Comparison of ENCODE assay signal across 8 mouse cellular contexts in the genomic region with DNA sequence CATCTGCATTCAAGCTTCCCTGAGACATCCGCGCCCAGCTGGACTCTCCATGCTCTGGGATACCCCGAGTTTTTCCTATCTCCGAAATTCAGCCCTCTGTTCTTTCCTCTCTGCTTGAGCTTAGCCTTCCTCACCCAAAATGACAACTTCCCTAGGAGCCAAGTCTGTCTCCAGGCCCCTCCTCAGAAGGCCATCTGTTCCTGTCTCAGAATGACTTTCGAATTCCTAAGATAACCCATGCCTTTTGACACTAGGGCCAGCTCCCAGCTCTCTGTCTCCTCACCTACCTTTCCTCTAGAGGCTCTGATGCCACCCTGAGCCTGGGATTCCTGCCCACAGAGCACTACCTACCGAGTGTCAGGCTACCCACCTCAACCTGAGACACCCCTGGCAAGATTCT. TPM values are rescaled to one million over a fixed set of nuclear protein-coding genes. Genes with fewer than 3 reads are reported as not detected.
DNase-seq lines count a peak whose midpoint lies in the region; ATAC-seq and TF ChIP-seq lines count a peak whose summit lies in the region.

A gene (minus strand): TSS at position 101 of the 400 bp plus-strand sequence.

- peak within 1 kb of the TSS; percentile 70 for H3K4me3 ChIP-seq in lung, embryonic 16.5 days (ENCODE audit: low read length)
- peak within 1 kb of the TSS; percentile 61 for H3K4me3 ChIP-seq in intestine, embryonic 14.5 days (ENCODE audit: low read depth, low read length)

- no peak for DNase-seq in lung, postnatal 14 days
- DNase-seq in brain, embryonic 14.5 days (ENCODE audit: low read depth), result no peak
- DNase-seq in gastrocnemius, postnatal 14 days, result no peak
- no peak for DNase-seq in intestine, embryonic 14.5 days (ENCODE audit: low spot score)
- no peak for DNase-seq in adipocyte (ENCODE audit: low spot score)
- no peak for DNase-seq in urinary bladder, postnatal 10 days (ENCODE audit: low spot score)

- H3K4me1 ChIP-seq in lung, embryonic 16.5 days (replicated peaks; ENCODE audit: control insufficient read depth, insufficient read depth, low read length), result peaks cover 17% of the 10 kb centered on the region
- peaks cover 21% of the 10 kb centered on the region for H3K4me1 ChIP-seq in intestine, embryonic 14.5 days (replicated peaks; ENCODE audit: control insufficient read depth, insufficient read depth, low read length)

- H3K9me3 ChIP-seq in lung, embryonic 16.5 days (ENCODE audit: control insufficient read depth, low read length), result no peaks in the 10 kb centered on the region
- no peaks in the 10 kb centered on the region for H3K9me3 ChIP-seq in intestine, embryonic 14.5 days (ENCODE audit: control insufficient read depth, low read length)

- intact Hi-C loops in gastrocnemius, postnatal 14 days (cut with DNase I; ENCODE audit: low total_unique reads), result no loop called here

- peaks cover 15% of the 10 kb centered on the region for H3K36me3 ChIP-seq in lung, embryonic 16.5 days (ENCODE audit: control insufficient read depth, insufficient read depth, low read length)
- H3K36me3 ChIP-seq in intestine, embryonic 14.5 days (ENCODE audit: control insufficient read depth, insufficient read depth, low read length), result peaks cover 63% of the 10 kb centered on the region

- no peak for TF ChIP-seq POLR2A in brain, embryonic 14.5 days (IDR thresholded peaks at IDR 0.05; ENCODE audit: borderline replicate concordance, extremely low read depth, insufficient read depth, insufficient read length, poor library complexity, severe bottlenecking)

- 3% methylated on average over 6 of the region's 6 CpGs for WGBS in lung, embryonic 16.5 days
- WGBS in intestine, embryonic 14.5 days, result 1% methylated on average over 6 of the region's 6 CpGs

- TF ChIP-seq CTCF in brain, embryonic 14.5 days (IDR thresholded peaks at IDR 0.05; ENCODE audit: borderline replicate concordance, extremely low read depth, insufficient read depth, insufficient read length), result no peak

- ATAC-seq in lung, embryonic 16.5 days (ENCODE audit: low read depth), result peak; percentile 37
- peak; percentile 26 for ATAC-seq in intestine, embryonic 14.5 days (replicated peaks; ENCODE audit: low FRiP score, low TSS enrichment, low read depth)
- ATAC-seq in megakaryocyte, adult 5-6 weeks (ENCODE audit: poor library complexity, severe bottlenecking), result peak; percentile 34

- peak within 1 kb of the TSS; percentile 77 for H3K9ac ChIP-seq in lung, embryonic 16.5 days (ENCODE audit: low read length)
- peak within 1 kb of the TSS; percentile 72 for H3K9ac ChIP-seq in intestine, embryonic 14.5 days (ENCODE audit: low read length)

- peak within 1 kb of the TSS; percentile 90 for H3K4me2 ChIP-seq in lung, embryonic 16.5 days (ENCODE audit: low read depth, low read length)
- H3K4me2 ChIP-seq in intestine, embryonic 14.5 days (ENCODE audit: low read length), result peak within 1 kb of the TSS; percentile 78

- no peaks in the 10 kb centered on the region for H3K27me3 ChIP-seq in lung, embryonic 16.5 days (ENCODE audit: control insufficient read depth, insufficient read depth, low read depth, low read length)
- H3K27me3 ChIP-seq in intestine, embryonic 14.5 days (replicated peaks; ENCODE audit: control insufficient read depth, insufficient read depth, low read length), result no peaks in the 10 kb centered on the region

- peak within 1 kb of the TSS; percentile 90 for H3K27ac ChIP-seq in lung, embryonic 16.5 days (ENCODE audit: low read length)
- H3K27ac ChIP-seq in intestine, embryonic 14.5 days (ENCODE audit: low read depth), result peak within 1 kb of the TSS; percentile 90

RNA-seq across cellular contexts. Expression of the gene that starts here (rescaled TPM):
- 250 and 276 TPM in 2 replicates for polyA plus RNA-seq in lung, embryonic 16.5 days (2015; fragmentation: Nextera tagmentation; extraction: Ambion mirVana)
- 190 and 248 TPM in 2 replicates for polyA plus RNA-seq in brain, embryonic 14.5 days (2012; rRNA removed)
- 100 to 1,000 TPM; 541 to 581 TPM for total RNA-seq in gastrocnemius, postnatal 14 days (2021)
- 270 and 272 TPM in 2 replicates for polyA plus RNA-seq in intestine, embryonic 14.5 days (2014; fragmentation: Nextera tagmentation; extraction: Ambion mirVana)
- 290 and 330 TPM in 2 replicates for total RNA-seq in megakaryocyte, adult 5-6 weeks (2015)
- 148 and 149 TPM in 2 replicates for total RNA-seq in megakaryocyte, adult 5-6 weeks (2017)
